Mouse (Mus musculus) brain, embryonic 18.5 days (tissue): Measurements from ENCODE around the gene Vmn1r64.
"Not testable (repeated sequence)": the region's sequence is repeated elsewhere in the genome, so short reads cannot be mapped to it uniquely, and the experiment has no call there.

Source experiments
- DNase-seq: peaks from one replicate; pipeline ENCODE4 v3.0.0-alpha.2; 2012; ENCODE audit warnings: low read depth, low spot score

Vmn1r64 gene

GRCm38 (mm10) chr7:5884442-5884841, at the start of gene Vmn1r64:
Gene Vmn1r64 (minus strand): TSS chr7:5884542.
- no peak for DNase-seq

DNA sequence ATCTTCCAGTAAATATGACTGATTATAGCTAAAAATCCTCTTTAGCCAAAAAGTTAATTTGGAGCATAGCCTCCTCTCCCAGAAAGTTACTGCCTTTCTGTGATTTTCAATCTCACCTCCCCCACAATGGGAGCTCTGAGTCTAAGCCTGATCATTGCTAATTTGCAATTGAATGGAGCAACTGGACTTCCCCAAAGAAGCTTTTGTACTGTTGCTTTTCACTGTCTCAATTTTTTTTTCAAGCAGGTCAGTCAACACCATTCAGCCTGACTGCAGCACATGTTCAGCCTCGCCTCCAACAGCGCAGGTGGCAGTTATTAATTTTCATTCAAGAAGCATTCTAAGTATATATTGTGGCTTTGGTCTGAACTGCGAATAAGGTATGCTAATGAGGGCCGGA, 14.9 kb upstream of the Vmn1r64 start:
- no peak for DNase-seq

DNA sequence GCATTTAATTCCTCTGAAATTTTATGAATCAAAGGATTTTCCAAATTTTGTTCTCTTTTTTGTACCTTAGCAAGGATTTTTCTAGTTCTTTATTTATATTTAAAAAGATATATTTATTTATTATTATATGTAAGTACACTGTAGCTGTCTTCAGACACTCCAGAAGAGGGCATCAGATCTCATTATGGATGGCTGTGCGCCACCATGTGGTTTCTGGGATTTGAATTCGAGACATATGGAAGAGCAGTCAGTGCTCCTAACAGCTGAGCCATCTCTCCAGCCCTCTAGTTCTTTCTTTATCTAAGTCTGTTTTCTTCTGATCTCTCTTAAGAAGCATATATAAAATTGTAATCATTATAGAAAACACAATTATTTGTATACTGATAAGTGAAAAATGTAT, 12.9 kb upstream of the Vmn1r64 start:
- DNase-seq = not testable (repeated sequence)
